Mouse (Mus musculus) left cerebral cortex, adult 18-20 months (tissue): ENCODE results near the gene Gas7. TPM values are rescaled to one million over a fixed set of nuclear protein-coding genes. Genes with fewer than 3 reads are reported as not detected.

Experiments used
- DNase-seq, 2 experiments: peaks; one replicate each; pipeline ENCODE4 v3.0.0; 2021 to 2022; ENCODE audit warnings: low spot score in 2 of 2, mixed read lengths in 1 of 2
- total RNA-seq, 2 experiments: library from RNA; stranded (reverse); gene quantifications; 2 replicates each; pipeline ENCODE4 v1.2.3; 2021

Gene Gas7
- total RNA-seq, 2 experiments from 2014 or later: 523 to 544 TPM

- no peak for DNase-seq
These were observed 77.5 kb downstream of the Gas7 start for GRCm38 (mm10) chr11:67532728-67533127.

- DNase-seq: no peak
These were observed 77.9 kb downstream of the Gas7 start for GRCm38 (mm10) chr11:67533151-67533550.

GRCm38 (mm10) chr11:67535703-67536102, 80.5 kb downstream of the Gas7 start:
- no peak for DNase-seq

GRCm38 (mm10) chr11:67536413-67536812, 81.2 kb downstream of the Gas7 start:
- DNase-seq: no peak

GRCm38 (mm10) chr11:67537353-67537752, 82.1 kb downstream of the Gas7 start:
- no peak for DNase-seq

- no peak for DNase-seq
These were observed 83.3 kb downstream of the Gas7 start for GRCm38 (mm10) chr11:67538557-67538956.

GRCm38 (mm10) chr11:67544656-67545432, 89.6 kb downstream of the Gas7 start:
- no peak for DNase-seq

- DNase-seq: no peak
These were observed 91.3 kb downstream of the Gas7 start for GRCm38 (mm10) chr11:67546582-67546981.

GRCm38 (mm10) chr11:67549306-67549705, 94.1 kb downstream of the Gas7 start:
- no peak for DNase-seq

GRCm38 (mm10) chr11:67549762-67550488, 94.7 kb downstream of the Gas7 start:
- no peak for DNase-seq

GRCm38 (mm10) chr11:67552400-67552799, 97.2 kb downstream of the Gas7 start:
- peak; percentile 34 to 63 for DNase-seq

- DNase-seq: peak; percentile 55 to 63
These were observed 99.0 kb downstream of the Gas7 start for GRCm38 (mm10) chr11:67554276-67554675.

GRCm38 (mm10) chr11:67556360-67556759, 101.1 kb downstream of the Gas7 start:
- DNase-seq: no peak

- DNase-seq: no peak
These were observed 103.7 kb downstream of the Gas7 start for GRCm38 (mm10) chr11:67558772-67559448.

- DNase-seq: no peak
These were observed 104.3 kb downstream of the Gas7 start for GRCm38 (mm10) chr11:67559522-67559921.

- no peak for DNase-seq
These were observed 106.4 kb downstream of the Gas7 start for GRCm38 (mm10) chr11:67561631-67562030.

GRCm38 (mm10) chr11:67563141-67563540, 107.9 kb downstream of the Gas7 start:
- DNase-seq: no peak

GRCm38 (mm10) chr11:67564003-67564637, 108.9 kb downstream of the Gas7 start:
- DNase-seq: no peak

- no peak for DNase-seq
These were observed 110.3 kb downstream of the Gas7 start for GRCm38 (mm10) chr11:67565512-67565911.

- DNase-seq: no peak
These were observed 111.5 kb downstream of the Gas7 start for GRCm38 (mm10) chr11:67566704-67567103.

- DNase-seq: no peak
These were observed 111.9 kb downstream of the Gas7 start for GRCm38 (mm10) chr11:67567184-67567583.
